Mouse (Mus musculus) neural tube, embryonic 11.5 days (tissue): ENCODE measurements around the gene Tgfb2. TPM values are rescaled to one million over a fixed set of nuclear protein-coding genes. Genes with fewer than 3 reads are reported as not detected.

Experiments
- ATAC-seq: fragments of 200-750 bp; cut with Nextera tagmentation; 2 replicates; pipeline ENCODE4 v1.8.0; 2017; ENCODE audit warnings: moderate number of reproducible peaks, mild to moderate bottlenecking, moderate TSS enrichment, moderate library complexity; ENCODE audit not compliant: insufficient read depth, low FRiP score, low TSS enrichment
- DNase-seq: peaks from one replicate; pipeline ENCODE4 v3.0.0-alpha.2; 2015; ENCODE audit warnings: low spot score
- H3K27ac ChIP-seq: fragments of 300-500 bp; sonication (generic); 2 replicates; pipeline ENCODE4 v1.5.1; 2014; ENCODE audit warnings: low read depth, mild to moderate bottlenecking, low read length
- H3K27me3 ChIP-seq: fragments of 300-500 bp; sonication (generic); 2 replicates; pipeline ENCODE4 v1.6.1; 2014; ENCODE audit warnings: mild to moderate bottlenecking, low read length, mixed read lengths; ENCODE audit not compliant: control insufficient read depth, insufficient read depth
- H3K36me3 ChIP-seq: fragments of 300-500 bp; sonication (generic); 2 replicates; pipeline ENCODE4 v1.6.1; 2014; ENCODE audit warnings: mild to moderate bottlenecking, low read length, moderate library complexity, mixed read lengths; ENCODE audit not compliant: control insufficient read depth, insufficient read depth
- H3K4me1 ChIP-seq: fragments of 300-500 bp; sonication (generic); 2 replicates; pipeline ENCODE4 v1.6.1; 2014; ENCODE audit warnings: low read length, mixed read lengths; ENCODE audit not compliant: control insufficient read depth, insufficient read depth
- H3K4me2 ChIP-seq: fragments of 300-500 bp; sonication (generic); 2 replicates; pipeline ENCODE4 v1.6.1; 2014; ENCODE audit warnings: low read depth, mild to moderate bottlenecking, moderate library complexity
- H3K4me3 ChIP-seq: fragments of 300-500 bp; sonication (generic); 2 replicates; pipeline ENCODE4 v1.5.1; 2014; ENCODE audit warnings: low read depth, low read length
- H3K9ac ChIP-seq: fragments of 300-500 bp; sonication (generic); 2 replicates; pipeline ENCODE4 v1.6.1; 2014; ENCODE audit warnings: mild to moderate bottlenecking, low read length
- H3K9me3 ChIP-seq: fragments of 300-500 bp; sonication (generic); 2 replicates; pipeline ENCODE4 v1.6.1; 2016; ENCODE audit warnings: low read length; ENCODE audit not compliant: control insufficient read depth
- WGBS: fragments of 180-500 bp; shearing (Covaris S2); extraction: QIAGEN DNeasy Blood & Tissue Kit; methylation state at CpG from one replicate; pipeline ENCODE4 v1.1.7; 2014; 5-methylcytosine and 5-hydroxymethylcytosine counted together
- polyA plus RNA-seq: library from polyadenylated mRNA; unstranded; fragments of >200 nt; fragmentation: Nextera tagmentation; extraction: Ambion mirVana; gene quantifications from 2 replicates; pipeline ENCODE4 v1.2.1, GENCODE M21; 2014

Tgfb2 gene
- polyA plus RNA-seq, 1 experiment from 2014 or later: 33.6 TPM

DNA sequence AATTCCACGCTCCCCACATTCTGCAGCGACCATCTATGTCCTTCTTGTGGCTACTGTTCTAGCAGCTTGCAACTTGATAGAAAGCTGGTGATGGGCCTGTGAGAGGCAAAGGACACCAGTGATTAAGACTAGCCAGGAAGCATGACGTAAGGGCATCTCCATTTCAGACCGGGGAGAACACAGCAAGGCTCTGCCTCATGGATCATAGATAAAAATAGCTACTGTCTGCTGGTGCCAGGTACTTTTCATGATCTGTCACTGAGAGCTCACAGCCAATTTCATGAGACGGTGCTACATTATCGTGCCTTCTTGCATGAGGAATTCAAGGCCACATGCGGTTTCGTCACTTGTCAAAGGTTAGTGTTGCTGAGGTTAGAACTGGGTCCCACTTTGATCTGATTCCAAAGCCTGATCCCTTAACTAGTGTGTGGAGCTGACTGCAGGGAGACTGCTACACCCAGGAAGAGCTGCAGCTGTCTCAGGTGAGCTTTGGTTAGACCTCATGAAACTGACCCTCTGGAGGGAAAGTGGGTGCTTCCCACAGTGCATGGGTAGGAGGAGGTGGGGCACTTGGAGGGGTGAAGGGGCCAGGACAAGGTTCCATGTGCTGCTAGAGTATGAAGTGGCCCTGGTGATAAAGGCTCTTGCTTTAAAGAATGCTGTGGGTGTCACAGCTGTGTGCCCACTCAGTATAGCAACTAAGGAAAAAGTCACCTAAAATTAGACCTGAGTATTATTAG is 118.6 kb downstream of the Tgfb2 start:
- Histone ChIP-seq H3K9me3 (no peaks in the 10 kb centered on the region), H3K27ac (no peak overlapping the region), H3K36me3 (no peaks in the 10 kb centered on the region), H3K4me3 (no peak overlapping the region), H3K27me3 (no peaks in the 10 kb centered on the region), H3K4me2 (no peak overlapping the region), H3K4me1 (no peaks in the 10 kb centered on the region), H3K9ac (no peak overlapping the region)
- no peak for ATAC-seq
- 88% methylated on average over 8 of the region's 8 CpGs for WGBS
- no peak for DNase-seq

DNA sequence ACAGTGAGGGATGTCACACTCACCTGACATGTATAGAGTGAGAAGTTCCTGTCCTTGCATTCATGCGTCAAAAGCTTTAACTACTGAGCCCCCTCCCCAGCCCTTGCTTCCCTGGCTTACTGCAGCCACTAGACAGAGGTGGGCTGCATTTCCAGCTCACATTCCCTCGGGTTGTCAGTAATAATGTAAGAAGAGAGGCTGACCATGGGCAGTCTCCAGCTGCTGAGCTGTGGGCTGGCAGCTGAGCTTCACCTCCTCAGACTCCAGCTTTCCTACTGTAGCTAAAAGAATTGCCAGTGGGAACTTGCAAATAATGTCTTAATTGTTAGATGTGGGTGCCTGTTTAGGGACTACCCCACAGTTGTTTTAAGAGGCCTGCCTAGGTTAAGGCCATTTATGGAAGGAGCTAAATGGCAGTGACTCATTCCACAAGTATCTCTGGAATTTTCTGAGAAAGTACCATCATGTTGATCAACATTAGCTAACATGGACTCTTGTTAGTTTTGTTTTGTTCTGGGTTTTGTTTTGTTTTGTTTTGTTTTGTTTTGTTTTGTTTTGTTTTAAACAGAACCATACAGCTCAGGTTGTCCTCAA is 120.1 kb downstream of the Tgfb2 start:
- Histone ChIP-seq H3K4me2 (no peak overlapping the region), H3K9ac (no peak overlapping the region), H3K27ac (no peak overlapping the region), H3K36me3 (no peaks in the 10 kb centered on the region), H3K27me3 (no peaks in the 10 kb centered on the region), H3K9me3 (no peaks in the 10 kb centered on the region), H3K4me3 (no peak overlapping the region), H3K4me1 (no peaks in the 10 kb centered on the region)
- WGBS: 71% methylated on average over 2 of the region's 2 CpGs
- no peak for DNase-seq
- ATAC-seq: no peak

DNA sequence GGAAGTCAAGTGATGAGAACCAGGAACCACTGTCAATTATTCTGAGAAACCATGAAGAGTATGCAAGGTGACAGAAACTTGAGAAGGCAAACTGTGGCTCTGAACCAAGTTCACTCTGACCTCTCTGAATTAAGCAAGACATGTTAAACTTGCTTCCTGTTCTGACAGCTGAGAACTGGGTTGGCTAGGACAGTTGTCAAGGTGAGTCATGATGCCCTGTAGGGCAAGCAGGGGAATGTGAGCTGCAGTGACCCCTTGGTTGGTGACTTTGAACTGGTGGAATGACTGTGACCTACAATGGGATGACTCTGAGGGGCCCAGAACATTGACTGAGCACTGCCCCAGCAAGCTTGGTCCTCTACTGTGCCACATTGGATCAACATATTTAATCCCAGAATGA is 121.9 kb downstream of the Tgfb2 start:
- DNase-seq (no peak), ATAC-seq (no peak)
- H3K27me3 ChIP-seq: no peaks in the 10 kb centered on the region
- no peaks in the 10 kb centered on the region for H3K36me3 ChIP-seq
- H3K27ac ChIP-seq: no peak overlapping the region
- H3K4me2 ChIP-seq: no peak overlapping the region
- H3K4me3 ChIP-seq: no peak overlapping the region
- H3K9me3 ChIP-seq: no peaks in the 10 kb centered on the region
- no peaks in the 10 kb centered on the region for H3K4me1 ChIP-seq
- H3K9ac ChIP-seq: no peak overlapping the region

DNA sequence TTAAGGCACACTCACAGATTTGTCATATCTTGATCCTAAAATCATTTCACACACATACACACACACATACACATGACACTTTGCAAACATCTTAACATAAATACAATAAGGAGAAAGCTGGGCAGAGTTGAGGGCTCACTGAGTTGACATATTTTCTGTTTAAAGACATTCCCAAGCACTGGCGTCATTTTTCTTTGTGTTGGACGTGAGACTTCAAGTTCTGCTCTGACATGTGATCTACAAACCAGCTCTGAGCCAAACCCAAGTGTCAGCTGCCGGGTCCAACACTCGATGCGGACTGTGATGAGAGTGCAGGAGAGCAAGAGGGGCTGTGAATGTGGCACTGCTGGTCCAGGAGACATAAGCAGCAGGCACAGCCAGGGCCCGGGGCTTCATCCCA is 123.7 kb downstream of the Tgfb2 start:
- Histone ChIP-seq H3K4me2 (no peak overlapping the region), H3K9ac (no peak overlapping the region), H3K36me3 (no peaks in the 10 kb centered on the region), H3K27ac (no peak overlapping the region), H3K9me3 (no peaks in the 10 kb centered on the region), H3K27me3 (no peaks in the 10 kb centered on the region), H3K4me1 (no peaks in the 10 kb centered on the region), H3K4me3 (no peak overlapping the region)
- DNase-seq: no peak
- WGBS: 86% methylated on average over 6 of the region's 6 CpGs
- no peak for ATAC-seq

DNA sequence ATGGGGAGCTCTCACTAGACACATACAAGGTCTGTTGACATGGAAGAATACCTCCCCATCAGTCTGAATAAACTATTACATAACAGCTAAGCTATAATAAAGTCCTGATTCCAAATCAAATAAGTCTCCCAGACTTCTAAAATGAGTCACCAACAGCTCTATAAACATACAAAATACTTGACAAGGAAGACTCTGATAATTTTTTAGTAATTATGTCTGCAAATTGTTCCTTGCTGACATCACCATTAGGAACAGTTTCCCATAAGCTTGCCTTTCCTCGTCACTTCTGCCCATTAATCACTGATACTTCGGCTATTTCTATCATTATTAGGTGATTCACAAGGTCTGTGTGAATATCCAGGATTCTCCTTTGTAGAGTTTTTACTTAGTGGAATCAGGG is 124.1 kb downstream of the Tgfb2 start:
- DNase-seq (no peak), ATAC-seq (no peak)
- Histone ChIP-seq H3K36me3 (no peaks in the 10 kb centered on the region), H3K9ac (no peak overlapping the region), H3K9me3 (no peaks in the 10 kb centered on the region), H3K27ac (no peak overlapping the region), H3K4me1 (no peaks in the 10 kb centered on the region), H3K4me2 (no peak overlapping the region), H3K27me3 (no peaks in the 10 kb centered on the region), H3K4me3 (no peak overlapping the region)
- 84% methylated on average over 2 of the region's 2 CpGs for WGBS

DNA sequence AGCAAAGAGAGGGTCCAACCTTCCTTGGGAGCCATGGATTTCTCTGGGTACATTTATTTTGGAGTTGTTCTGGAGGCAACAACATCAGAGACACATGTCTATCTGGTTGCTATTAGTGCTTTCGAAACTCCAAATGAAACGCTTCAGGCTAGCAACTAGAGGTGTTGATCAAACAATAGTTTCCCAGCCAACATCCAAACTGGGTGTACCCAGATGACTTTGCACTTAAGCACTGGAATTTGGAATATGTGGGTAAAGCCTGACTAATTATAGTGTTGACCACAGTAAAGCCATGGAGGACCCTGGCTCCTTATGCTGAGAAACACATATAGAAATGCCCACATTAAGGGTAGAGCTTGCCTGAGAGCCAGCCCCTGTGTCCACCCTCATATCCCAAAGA is 124.7 kb downstream of the Tgfb2 start:
- no peak overlapping the region for H3K27ac ChIP-seq
- no peak for DNase-seq
- ATAC-seq: no peak
- no peak overlapping the region for H3K4me2 ChIP-seq
- 92% methylated on average over 2 of the region's 2 CpGs for WGBS
- no peaks in the 10 kb centered on the region for H3K4me1 ChIP-seq
- H3K9ac ChIP-seq: no peak overlapping the region
- no peaks in the 10 kb centered on the region for H3K9me3 ChIP-seq
- H3K4me3 ChIP-seq: no peak overlapping the region
- H3K27me3 ChIP-seq: no peaks in the 10 kb centered on the region
- H3K36me3 ChIP-seq: no peaks in the 10 kb centered on the region

DNA sequence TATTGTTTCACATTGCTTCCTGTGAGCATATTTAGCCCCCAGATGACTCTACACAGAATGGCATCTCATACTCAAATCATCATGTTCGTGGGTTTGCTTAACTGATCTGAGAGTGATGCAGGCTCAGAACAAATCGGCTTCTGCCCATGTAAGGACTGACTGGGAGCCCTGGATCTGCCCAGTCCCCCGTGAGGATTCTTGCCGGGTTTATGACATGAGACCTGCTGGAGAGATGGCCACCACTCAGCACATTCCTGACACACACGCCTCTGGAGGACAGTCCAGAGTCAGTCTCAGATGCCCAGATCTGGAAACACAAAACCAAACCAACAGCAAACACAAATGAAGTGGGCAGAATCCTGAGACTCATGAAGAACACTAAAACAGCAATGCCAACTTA is 128.5 kb downstream of the Tgfb2 start:
- Histone ChIP-seq H3K9ac (no peak overlapping the region), H3K27me3 (no peaks in the 10 kb centered on the region), H3K9me3 (no peaks in the 10 kb centered on the region), H3K4me2 (no peak overlapping the region), H3K4me3 (no peak overlapping the region), H3K4me1 (no peaks in the 10 kb centered on the region), H3K36me3 (no peaks in the 10 kb centered on the region), H3K27ac (no peak overlapping the region)
- no peak for ATAC-seq
- DNase-seq: no peak
- 83% methylated on average over 5 of the region's 5 CpGs for WGBS

DNA sequence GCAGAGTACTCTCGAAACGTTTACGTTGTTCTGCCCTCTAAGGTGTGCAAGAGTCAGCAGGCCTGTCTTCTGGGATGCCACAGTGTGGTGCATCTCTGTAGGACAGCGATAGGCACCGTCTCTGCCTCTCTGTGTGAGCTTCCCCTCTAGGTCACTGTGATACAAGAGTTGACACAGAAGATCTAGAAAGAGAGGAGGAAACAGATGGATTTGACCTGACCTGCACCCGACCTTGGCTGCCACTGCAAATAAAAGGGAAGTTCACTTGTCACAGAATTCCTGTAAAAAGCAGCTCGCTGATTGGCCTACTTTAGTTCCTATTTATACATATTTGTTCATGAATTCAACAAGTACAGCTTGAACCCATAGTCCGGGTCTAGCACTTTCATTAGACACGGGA is 130.2 kb downstream of the Tgfb2 start:
- Histone ChIP-seq H3K36me3 (no peaks in the 10 kb centered on the region), H3K27me3 (no peaks in the 10 kb centered on the region), H3K9ac (no peak overlapping the region), H3K4me2 (no peak overlapping the region), H3K4me3 (no peak overlapping the region), H3K27ac (no peak overlapping the region), H3K4me1 (no peaks in the 10 kb centered on the region), H3K9me3 (no peaks in the 10 kb centered on the region)
- ATAC-seq: no peak
- DNase-seq: no peak
- WGBS: 62% methylated on average over 9 of the region's 9 CpGs

DNA sequence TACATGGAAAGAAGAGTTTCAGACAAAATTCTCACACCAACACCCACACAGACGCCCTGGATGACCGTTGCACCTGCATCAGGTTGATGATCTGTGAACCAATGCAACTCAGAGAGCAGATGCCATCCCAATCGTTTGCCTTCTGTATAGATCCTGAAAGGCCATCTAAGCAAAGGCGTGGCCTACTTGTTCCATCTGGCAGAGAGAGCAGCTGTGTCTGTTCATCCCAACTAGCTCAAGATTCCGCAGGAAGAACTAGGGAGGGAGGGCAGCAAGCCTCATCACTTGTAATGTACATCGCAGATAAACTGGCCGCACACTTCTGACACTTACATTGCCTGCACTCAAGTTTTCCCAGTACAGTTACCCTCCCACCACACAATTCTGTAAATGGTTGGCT is 130.7 kb downstream of the Tgfb2 start:
- no peak for ATAC-seq

More for the DNA sequence above, 130.7 kb downstream of the Tgfb2 start:
- no peaks in the 10 kb centered on the region for H3K4me1 ChIP-seq
- no peak overlapping the region for H3K9ac ChIP-seq
- H3K27ac ChIP-seq: no peak overlapping the region
- no peaks in the 10 kb centered on the region for H3K9me3 ChIP-seq
- no peaks in the 10 kb centered on the region for H3K36me3 ChIP-seq
- no peaks in the 10 kb centered on the region for H3K27me3 ChIP-seq
- no peak overlapping the region for H3K4me2 ChIP-seq
- no peak for DNase-seq
- 83% methylated on average over 7 of the region's 7 CpGs for WGBS
- H3K4me3 ChIP-seq: no peak overlapping the region
